Mouse (Mus musculus) limb, embryonic 11.5 days (tissue): ENCODE results near the gene Btnl1. TPM values are rescaled to one million over a fixed set of nuclear protein-coding genes. Genes with fewer than 3 reads are reported as not detected.

Source experiments
- ATAC-seq: fragments of 200-750 bp; cut with Nextera tagmentation; 2 replicates; pipeline ENCODE4 v1.8.0; 2017; ENCODE audit warnings: low read depth; ENCODE audit not compliant: insufficient number of reproducible peaks, low FRiP score, low TSS enrichment
- DNase-seq: peaks from one replicate; pipeline ENCODE4 v3.0.0-alpha.2; 2015; ENCODE audit warnings: low spot score
- H3K27ac ChIP-seq: fragments of 300-500 bp; sonication (generic); replicated peaks from 2 replicates; pipeline ENCODE4 v1.5.1; 2014; ENCODE audit warnings: low read depth, mild to moderate bottlenecking, low read length
- H3K27me3 ChIP-seq: fragments of 300-500 bp; sonication (generic); 2 replicates; pipeline ENCODE4 v1.6.1; 2014; ENCODE audit warnings: mild to moderate bottlenecking, low read length, mixed read lengths; ENCODE audit not compliant: control insufficient read depth, insufficient read depth
- H3K36me3 ChIP-seq: fragments of 300-500 bp; sonication (generic); 2 replicates; pipeline ENCODE4 v1.6.1; 2014; ENCODE audit warnings: mild to moderate bottlenecking, low read length, moderate library complexity, mixed read lengths; ENCODE audit not compliant: control insufficient read depth, insufficient read depth
- H3K4me1 ChIP-seq: fragments of 300-500 bp; sonication (generic); 2 replicates; pipeline ENCODE4 v1.6.1; 2014; ENCODE audit warnings: low read length, mixed read lengths; ENCODE audit not compliant: control insufficient read depth, insufficient read depth
- H3K4me2 ChIP-seq: fragments of 300-500 bp; sonication (generic); 2 replicates; pipeline ENCODE4 v1.6.1; 2014; ENCODE audit warnings: low read depth, mild to moderate bottlenecking, moderate library complexity; ENCODE audit not compliant: severe bottlenecking
- H3K4me3 ChIP-seq: fragments of 300-500 bp; sonication (generic); 2 replicates; pipeline ENCODE4 v1.5.1; 2014; ENCODE audit warnings: low read depth, low read length
- H3K9ac ChIP-seq: fragments of 300-500 bp; sonication (generic); 2 replicates; pipeline ENCODE4 v1.6.1; 2014; ENCODE audit warnings: mild to moderate bottlenecking, low read length
- H3K9me3 ChIP-seq: fragments of 300-500 bp; sonication (generic); 2 replicates; pipeline ENCODE4 v1.6.1; 2016; ENCODE audit warnings: low read length; ENCODE audit not compliant: control insufficient read depth
- WGBS: fragments of 180-500 bp; shearing (Covaris S2); extraction: QIAGEN DNeasy Blood & Tissue Kit; methylation state at CpG from one replicate; pipeline ENCODE4 v1.1.7; 2014; 5-methylcytosine and 5-hydroxymethylcytosine counted together
- polyA plus RNA-seq: library from polyadenylated mRNA; unstranded; fragments of >200 nt; fragmentation: Nextera tagmentation; extraction: Ambion mirVana; gene quantifications from 2 replicates; pipeline ENCODE4 v1.2.1, GENCODE M21; 2014

Gene Btnl1
- polyA plus RNA-seq, 1 experiment from 2014 or later: not detected

DNA sequence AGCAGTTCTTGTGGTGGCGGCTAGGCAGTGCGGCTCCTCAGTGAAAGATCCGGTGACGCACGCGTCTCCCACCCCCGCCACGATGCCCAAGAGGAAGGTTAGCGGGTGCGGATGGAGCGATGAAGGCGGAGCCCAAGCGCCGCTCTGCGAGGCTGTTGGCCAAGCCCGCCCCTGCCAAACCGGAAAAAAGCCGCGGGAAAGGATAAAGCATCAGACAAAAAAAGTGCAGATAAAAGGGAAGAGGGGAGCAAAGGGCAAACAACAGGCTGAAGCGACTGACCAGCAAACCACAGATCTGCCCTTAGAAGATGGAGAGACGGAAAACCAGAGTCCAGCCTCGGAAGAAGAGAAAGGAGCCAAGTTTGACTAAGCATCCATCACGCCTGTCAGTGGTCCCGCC lies 15.4 kb downstream of the Btnl1 start:
- Histone ChIP-seq H3K27me3 (no peaks in the 10 kb centered on the region), H3K27ac (no peak overlapping the region), H3K4me2 (peak overlapping the region; percentile 50), H3K9me3 (no peaks in the 10 kb centered on the region; the same call in 1 of the 2 replicates), H3K4me3 (peak overlapping the region; percentile 22), H3K9ac (no peak overlapping the region), H3K4me1 (no peaks in the 10 kb centered on the region), H3K36me3 (no peaks in the 10 kb centered on the region)
- peak; percentile 63 for DNase-seq
- WGBS: 6% methylated on average over 24 of the region's 24 CpGs
- no peak for ATAC-seq

DNA sequence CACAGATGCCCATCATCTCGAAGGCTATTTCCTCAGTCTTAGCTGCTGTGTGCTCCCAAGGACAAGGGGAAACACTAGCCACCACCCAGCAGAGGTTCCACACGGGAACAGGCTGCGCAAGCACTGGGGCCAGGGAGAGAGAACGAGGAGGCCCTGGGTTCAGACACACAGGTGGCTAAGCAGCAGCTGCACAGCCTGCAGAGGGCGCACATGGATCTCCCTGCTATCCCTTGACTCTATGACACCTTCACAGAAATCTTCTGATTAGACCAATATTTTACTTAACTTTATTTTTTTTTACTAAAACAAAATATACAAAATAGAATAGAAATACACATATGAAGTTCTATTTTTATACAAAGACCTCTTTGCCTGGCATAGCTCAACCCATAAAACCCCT lies 20.4 kb downstream of the Btnl1 start:
- H3K27me3 ChIP-seq: no peaks in the 10 kb centered on the region
- 69% methylated on average over 5 of the region's 5 CpGs for WGBS
- H3K36me3 ChIP-seq: no peaks in the 10 kb centered on the region
- no peaks in the 10 kb centered on the region for H3K9me3 ChIP-seq
- H3K27ac ChIP-seq: no peak overlapping the region
- no peak overlapping the region for H3K4me3 ChIP-seq
- H3K4me1 ChIP-seq: no peaks in the 10 kb centered on the region
- ATAC-seq: no peak
- no peak overlapping the region for H3K4me2 ChIP-seq
- no peak for DNase-seq
- H3K9ac ChIP-seq: no peak overlapping the region

DNA sequence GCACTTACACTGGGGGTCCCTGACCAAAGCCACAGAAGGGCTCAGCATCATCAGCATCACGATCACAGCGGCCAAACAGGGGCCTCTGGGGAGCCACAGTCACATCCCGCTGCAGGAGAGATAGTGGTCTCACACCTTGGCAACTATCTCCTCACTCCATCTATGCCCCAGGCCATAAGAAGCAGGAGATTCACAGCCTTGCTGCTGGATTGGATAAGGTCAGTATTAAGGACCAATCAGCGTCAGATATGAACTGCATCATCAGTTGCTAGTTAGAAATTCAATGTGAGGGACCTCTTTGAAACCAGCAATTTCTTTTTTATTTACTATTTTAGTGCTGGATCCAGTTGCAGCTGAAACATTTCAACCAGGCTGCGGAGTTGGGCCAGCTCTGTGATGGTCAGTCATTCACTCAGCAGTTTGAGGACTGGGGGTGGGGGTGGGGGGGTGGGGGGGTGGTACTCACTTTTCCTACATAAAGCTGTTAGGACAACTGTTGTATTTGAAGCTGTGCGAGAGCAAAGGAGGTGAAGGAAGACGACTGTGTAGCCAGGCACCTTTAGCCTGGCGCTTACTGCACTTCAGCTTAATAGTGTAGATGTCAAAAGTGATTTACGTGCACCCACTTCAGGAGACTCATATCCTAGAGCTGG lies 21.3 kb downstream of the Btnl1 start:
- H3K4me2 ChIP-seq: peak overlapping the region; percentile 63; the same call in 1 of the 2 replicates
- ATAC-seq: peak; percentile 65
- H3K9me3 ChIP-seq: no peaks in the 10 kb centered on the region
- DNase-seq: peak; percentile 48
- no peaks in the 10 kb centered on the region for H3K27me3 ChIP-seq
- no peaks in the 10 kb centered on the region for H3K36me3 ChIP-seq
- H3K9ac ChIP-seq: no peak overlapping the region; the same call in 1 of the 2 replicates
- no peak overlapping the region for H3K27ac ChIP-seq
- H3K4me3 ChIP-seq: peak overlapping the region; percentile 52
- WGBS: 15% methylated on average over 9 of the region's 9 CpGs
- no peaks in the 10 kb centered on the region for H3K4me1 ChIP-seq

DNA sequence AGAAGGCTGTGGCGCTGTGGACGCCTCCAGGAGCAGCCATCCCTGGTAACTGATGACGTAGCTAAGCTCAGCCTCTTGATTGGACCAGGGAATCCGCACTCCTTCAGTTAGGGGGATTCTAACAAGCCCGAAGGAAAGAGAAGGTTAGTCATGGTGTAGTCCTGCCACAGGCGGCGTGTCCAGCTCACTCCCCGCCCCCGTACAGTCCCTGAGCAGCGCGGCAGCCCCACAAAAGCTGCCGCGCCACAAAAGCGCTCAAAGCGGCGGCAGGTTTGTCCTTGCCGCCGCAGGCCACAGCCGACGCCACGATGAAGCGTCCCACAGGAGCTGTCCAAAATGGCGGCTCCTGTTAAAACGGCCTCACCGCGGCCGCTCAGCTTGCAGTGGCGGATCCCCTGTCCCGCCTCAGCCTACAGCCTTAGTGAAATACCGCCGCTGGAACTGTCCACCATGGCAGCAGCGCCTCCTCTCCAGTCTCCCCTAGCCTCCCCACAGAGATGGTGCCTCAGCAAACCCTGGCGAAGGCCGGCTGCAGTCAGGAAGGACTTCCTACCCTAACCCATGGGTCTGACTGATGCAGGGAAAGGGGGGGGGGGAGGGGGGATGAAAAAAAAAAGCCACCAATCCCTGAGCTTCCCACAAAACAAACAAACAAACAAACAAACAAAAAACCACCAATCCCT lies 21.9 kb downstream of the Btnl1 start, which contains the start of gene BC051142:
BC051142 (plus strand) TSS at position 110 of the 683 bp plus-strand sequence.
- peak; percentile 87 for ATAC-seq
- Histone ChIP-seq H3K27me3 (no peaks in the 10 kb centered on the region), H3K9me3 (no peaks in the 10 kb centered on the region), H3K4me2 (peak within 1 kb of the TSS; percentile 63), H3K36me3 (no peaks in the 10 kb centered on the region), H3K9ac (peak within 1 kb of the TSS; percentile 79), H3K27ac (0 out of 2 replicates have a peak within 1 kb of the TSS, but pooled peaks have one; percentile 52), H3K4me1 (no peaks in the 10 kb centered on the region), H3K4me3 (peak within 1 kb of the TSS; percentile 52)
- peak; percentile 79 for DNase-seq
- 5% methylated on average over 34 of the region's 34 CpGs for WGBS

DNA sequence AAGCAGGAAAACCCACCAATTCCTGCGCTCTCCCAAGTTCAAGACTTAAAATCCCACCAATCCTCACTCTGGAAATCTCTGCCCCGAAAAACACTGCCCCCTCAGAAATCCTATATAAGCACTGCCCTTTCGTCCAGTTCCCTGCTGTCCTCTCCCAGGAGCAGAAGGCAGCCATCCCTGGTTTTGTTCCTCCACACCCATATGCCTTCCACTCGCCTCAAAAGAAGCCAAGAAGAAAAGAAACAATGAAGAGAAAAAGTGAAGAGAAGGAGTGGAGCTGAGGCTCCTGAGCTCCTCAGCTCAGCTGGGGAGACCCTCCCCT lies 22.4 kb downstream of the Btnl1 start:
- DNase-seq: no peak
- Histone ChIP-seq H3K9me3 (no peaks in the 10 kb centered on the region), H3K27me3 (no peaks in the 10 kb centered on the region), H3K4me2 (peak overlapping the region; percentile 63), H3K36me3 (no peaks in the 10 kb centered on the region), H3K4me3 (peak overlapping the region; percentile 52), H3K4me1 (no peaks in the 10 kb centered on the region), H3K9ac (no peak overlapping the region), H3K27ac (no peak overlapping the region)
- no peak for ATAC-seq
- WGBS: 54% methylated on average over 4 of the region's 4 CpGs

DNA sequence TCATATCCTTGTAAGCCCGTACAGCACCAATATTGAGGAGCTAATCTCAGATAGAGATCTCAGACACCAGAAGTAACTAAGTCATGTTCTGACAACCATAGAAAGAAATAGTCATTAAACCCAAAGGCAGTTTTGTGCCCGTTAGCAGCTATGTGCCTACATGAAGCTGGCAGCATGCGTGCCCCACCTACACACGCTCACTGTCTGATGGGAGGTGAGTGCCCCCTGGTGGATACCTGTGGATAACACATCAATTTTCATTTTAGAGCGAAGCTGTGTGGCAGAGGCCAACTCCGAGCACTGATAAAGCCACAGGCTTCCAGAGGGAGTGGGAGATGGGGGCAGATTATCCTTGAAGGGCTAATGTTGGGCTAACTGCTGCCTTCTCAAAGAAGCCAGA lies 34.2 kb downstream of the Btnl1 start:
- ATAC-seq: no peak
- H3K4me1 ChIP-seq: no peaks in the 10 kb centered on the region
- DNase-seq: peak; percentile 81
- H3K36me3 ChIP-seq: no peaks in the 10 kb centered on the region
- H3K27ac ChIP-seq: no peak overlapping the region
- H3K27me3 ChIP-seq: no peaks in the 10 kb centered on the region
- no peaks in the 10 kb centered on the region for H3K9me3 ChIP-seq
- H3K4me3 ChIP-seq: no peak overlapping the region
- WGBS: 25% methylated on average over 6 of the region's 6 CpGs
- no peak overlapping the region for H3K9ac ChIP-seq
- no peak overlapping the region for H3K4me2 ChIP-seq

DNA sequence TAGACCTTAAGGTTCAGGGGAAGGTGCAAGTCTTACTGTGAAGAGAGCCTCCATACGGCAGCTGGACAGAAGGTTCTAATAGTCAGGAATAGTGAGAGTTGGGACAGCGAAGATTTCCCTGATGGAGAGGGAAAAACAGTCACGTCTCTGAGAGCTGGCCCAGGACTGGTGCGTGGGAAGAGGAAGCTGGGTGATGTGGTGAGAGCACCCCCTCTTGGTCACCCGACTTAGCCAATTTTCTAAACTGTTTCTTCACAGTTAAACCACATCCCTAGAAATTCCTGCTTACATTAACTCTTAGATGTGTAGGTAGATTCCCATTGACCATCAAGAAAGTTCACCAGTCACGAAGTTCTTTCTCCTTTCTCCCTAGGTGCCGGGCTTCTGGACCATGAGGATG lies 43.1 kb downstream of the Btnl1 start:
- no peak overlapping the region for H3K4me2 ChIP-seq
- no peak for ATAC-seq
- H3K4me1 ChIP-seq: no peaks in the 10 kb centered on the region
- no peak overlapping the region for H3K27ac ChIP-seq
- DNase-seq: no peak
- no peak overlapping the region for H3K4me3 ChIP-seq
- 71% methylated on average over 7 of the region's 7 CpGs for WGBS
- no peak overlapping the region for H3K9ac ChIP-seq
- no peaks in the 10 kb centered on the region for H3K36me3 ChIP-seq
- H3K9me3 ChIP-seq: no peaks in the 10 kb centered on the region
- no peaks in the 10 kb centered on the region for H3K27me3 ChIP-seq

DNA sequence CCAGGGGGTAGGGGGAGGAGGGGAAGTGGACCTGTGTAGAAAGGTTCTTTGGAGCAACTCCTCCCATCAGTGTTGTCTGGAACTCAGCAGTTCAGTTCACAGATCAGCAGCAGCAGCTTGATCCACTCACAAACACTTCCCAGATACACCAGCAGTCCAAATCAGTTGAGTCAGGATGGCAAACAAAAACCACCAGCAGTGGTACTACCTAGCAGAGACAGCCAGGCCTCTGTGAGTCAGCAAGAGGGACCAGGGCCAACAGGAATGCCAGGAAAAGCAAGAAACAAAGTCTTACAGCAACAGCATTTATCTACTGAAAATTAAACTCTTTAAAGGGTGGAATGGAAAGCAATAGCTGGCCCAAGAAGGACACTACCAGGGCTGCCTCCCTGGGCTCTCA lies 50.7 kb downstream of the Btnl1 start:
- Histone ChIP-seq H3K4me2 (no peak overlapping the region), H3K4me1 (no peaks in the 10 kb centered on the region), H3K36me3 (no peaks in the 10 kb centered on the region), H3K4me3 (no peak overlapping the region), H3K27ac (no peak overlapping the region), H3K9me3 (no peaks in the 10 kb centered on the region), H3K27me3 (no peaks in the 10 kb centered on the region), H3K9ac (no peak overlapping the region)
- ATAC-seq: no peak
- DNase-seq: no peak
